Mouse (Mus musculus): Measurements from ENCODE around the gene Bbs5. TPM values are rescaled to one million over a fixed set of nuclear protein-coding genes. Genes with fewer than 3 reads are reported as not detected.
"Not testable (repeated sequence)": the region's sequence is repeated elsewhere in the genome, so short reads cannot be mapped to it uniquely, and the experiment has no call there.

The Bbs5 gene
- polyA plus RNA-seq, 1 experiment from 2014 or later = 20.8 TPM

DNA sequence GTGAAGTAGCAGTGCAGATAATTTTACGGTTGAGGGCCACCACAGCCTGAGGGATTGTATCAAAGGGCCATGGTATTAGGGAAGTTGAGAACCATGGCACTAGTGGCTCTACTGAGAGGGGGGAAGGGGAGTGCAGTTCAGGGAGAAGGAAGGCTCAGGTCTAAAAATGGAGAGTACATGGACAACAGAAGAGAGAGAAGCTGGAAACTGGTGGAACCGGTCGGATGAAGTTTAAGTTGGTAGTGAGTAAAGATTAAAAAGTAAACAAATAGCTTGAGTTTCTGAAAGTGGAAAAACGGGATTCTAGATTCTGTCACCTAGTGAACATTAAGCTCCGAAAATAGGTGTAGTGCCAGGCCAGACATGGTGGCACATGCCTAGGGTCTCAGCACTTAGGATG is 16.2 kb upstream of the Bbs5 start:
- ATAC-seq = no peak
- TF ChIP-seq CTCF (IDR thresholded peaks at IDR 0.05) = no peak
- ChIA-PET POLR2A (interaction anchor here (1.7 kb wide), 1 partner anchor 29 kb away, joined by 3 read pairs; no protein-coding TSS in a partner anchor), CTCF (interaction anchor here (0.9 to 1.6 kb wide), 3 partner anchors 40 to 73 kb away, joined by 3 to 4 read pairs (median 3); no protein-coding TSS in a partner anchor)
- in situ Hi-C loops (cut with MboI; ENCODE audit: low pct_unique_long_range_greater_than_20kb) = no loop called here
- no peaks in the 10 kb centered on the region for H3K27me3 ChIP-seq
- no peak for DNase-seq (ENCODE audit: low read depth, low spot score)

DNA sequence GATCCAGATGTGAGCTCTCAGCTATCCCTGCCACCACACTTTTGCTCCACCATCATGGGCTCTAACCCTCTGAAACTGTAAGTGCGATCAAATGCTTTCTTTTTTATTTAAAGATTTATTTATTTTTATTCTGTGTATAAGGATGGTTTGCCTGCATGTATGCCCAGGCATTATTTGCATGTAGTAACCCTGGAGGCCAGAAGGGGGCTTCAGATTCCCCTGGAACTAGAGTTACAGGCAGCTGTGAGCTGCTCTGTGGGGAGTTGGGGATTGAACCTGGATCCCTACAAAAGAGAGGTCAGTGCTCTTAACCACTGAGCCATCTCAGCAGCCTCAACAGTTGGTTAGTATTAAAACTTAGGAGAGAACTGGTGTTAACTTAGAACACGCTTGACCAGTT is 15.5 kb upstream of the Bbs5 start:
- TF ChIP-seq CTCF (IDR thresholded peaks at IDR 0.05) = peak; percentile 54
- in situ Hi-C loops (cut with MboI; ENCODE audit: low pct_unique_long_range_greater_than_20kb) = no loop called here

GRCm38 (mm10) chr2:69635064-69635701 is 11.8 kb upstream of the Bbs5 start:
- ATAC-seq (no peak), DNase-seq (ENCODE audit: low read depth, low spot score) (no peak)
- POLR2A ChIA-PET = interaction anchor here (0.5 kb wide), 2 partner anchors 65 to 77 kb away, joined by 3 to 4 read pairs; no protein-coding TSS in a partner anchor
- peak; percentile 65 for TF ChIP-seq CTCF (IDR thresholded peaks at IDR 0.05)
- CTCF ChIA-PET = interaction anchor here (1.0 to 1.5 kb wide), 2 partner anchors 29 to 45 kb away, joined by 3 to 5 read pairs; no protein-coding TSS in a partner anchor
- in situ Hi-C loops (cut with MboI; ENCODE audit: low pct_unique_long_range_greater_than_20kb) = loop anchor here (5.0 kb wide), 3 partner anchors 42 to 322 kb away; no protein-coding TSS in a partner anchor
- no peaks in the 10 kb centered on the region for H3K27me3 ChIP-seq

More for the DNA sequence above, 15.5 kb upstream of the Bbs5 start:
- ChIA-PET CTCF (interaction anchor here (0.9 kb wide), 1 partner anchor 72 kb away, joined by 3 read pairs; no protein-coding TSS in a partner anchor), POLR2A (no interaction called here)
- H3K27me3 ChIP-seq = no peaks in the 10 kb centered on the region
- ATAC-seq (no peak), DNase-seq (ENCODE audit: low read depth, low spot score) (no peak)

- CTCF ChIA-PET = interaction anchor here (1.0 to 1.6 kb wide), 3 partner anchors 11 to 44 kb away, joined by 3 to 5 read pairs (median 4); partner anchors contain the start of gene Bbs5
- in situ Hi-C loops (cut with MboI; ENCODE audit: low pct_unique_long_range_greater_than_20kb) = loop anchor here (5.0 kb wide), 3 partner anchors 41 to 321 kb away; no protein-coding TSS in a partner anchor
Measured at GRCm38 (mm10) chr2:69635807-69636206, 11.2 kb upstream of the Bbs5 start.

DNA sequence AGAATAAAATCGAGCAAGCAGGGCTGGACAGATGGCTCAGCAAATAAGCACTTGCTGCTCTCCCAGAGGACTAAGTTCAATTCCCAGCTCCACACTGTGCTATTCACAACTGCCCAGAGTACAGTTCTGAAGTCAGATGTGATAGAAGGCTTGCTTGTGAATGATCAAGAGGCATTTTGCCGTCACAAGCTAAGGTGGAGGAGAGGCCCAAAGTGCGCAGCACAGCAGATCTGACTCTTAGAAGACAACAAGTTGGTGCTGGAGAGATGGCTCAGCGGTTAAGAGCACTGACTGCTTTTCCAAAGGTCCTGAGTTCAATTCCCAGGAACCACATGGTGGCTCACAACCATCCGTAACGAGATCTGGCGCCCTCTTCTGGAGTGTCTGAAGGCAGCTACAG is 9.0 kb upstream of the Bbs5 start:
- H3K27me3 ChIP-seq; POLR2A ChIA-PET; ATAC-seq; DNase-seq (ENCODE audit: low read depth, low spot score): not testable (repeated sequence)
- in situ Hi-C loops (cut with MboI; ENCODE audit: low pct_unique_long_range_greater_than_20kb) = loop anchor here (5.0 kb wide), 3 partner anchors 39 to 319 kb away; no protein-coding TSS in a partner anchor
- CTCF ChIA-PET = interaction anchor here (1.0 kb wide), 1 partner anchor 153 kb away, joined by 3 read pairs; no protein-coding TSS in a partner anchor

More at GRCm38 (mm10) chr2:69635807-69636206, 11.2 kb upstream of the Bbs5 start:
- TF ChIP-seq CTCF (IDR thresholded peaks at IDR 0.05) = peak; percentile 75
- ATAC-seq (no peak), DNase-seq (ENCODE audit: low read depth, low spot score) (no peak)
- no peaks in the 10 kb centered on the region for H3K27me3 ChIP-seq
- POLR2A ChIA-PET = no interaction called here

DNA sequence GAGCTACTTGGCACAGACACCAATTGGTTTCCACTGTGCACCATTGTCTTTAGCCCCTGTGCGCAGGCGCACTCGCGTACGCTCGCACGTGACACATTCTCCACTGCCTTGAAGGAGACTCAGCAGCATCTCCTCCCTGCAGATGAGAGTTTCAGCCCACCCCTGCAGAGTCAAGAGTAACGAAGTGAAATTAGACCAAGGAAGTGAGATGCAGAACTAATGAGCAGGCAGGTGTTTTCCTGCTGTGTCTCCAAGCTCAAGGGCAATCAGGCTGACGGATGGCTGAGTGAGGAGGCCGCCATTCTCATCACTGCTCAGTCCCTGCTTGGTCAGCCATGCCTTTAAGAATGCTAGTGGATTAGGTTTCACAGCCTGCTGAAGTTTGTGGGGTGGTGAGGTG is 6.9 kb upstream of the Bbs5 start:
- DNase-seq (ENCODE audit: low read depth, low spot score) (no peak), ATAC-seq (no peak)
- TF ChIP-seq CTCF (IDR thresholded peaks at IDR 0.05) = no peak

GRCm38 (mm10) chr2:69644968-69645617 is 1.9 kb upstream of the Bbs5 start:
- CTCF ChIA-PET = interaction anchor here (1.8 kb wide), 1 partner anchor 145 kb away, joined by 3 read pairs; no protein-coding TSS in a partner anchor
- POLR2A ChIA-PET = no interaction called here
- in situ Hi-C loops (cut with MboI; ENCODE audit: low pct_unique_long_range_greater_than_20kb) = no loop called here
- no peak for ATAC-seq
- no peak for DNase-seq (ENCODE audit: low read depth, low spot score)
- TF ChIP-seq CTCF (IDR thresholded peaks at IDR 0.05) = no peak
- H3K27me3 ChIP-seq = no peaks in the 10 kb centered on the region

More for the DNA sequence above, 6.9 kb upstream of the Bbs5 start:
- in situ Hi-C loops (cut with MboI; ENCODE audit: low pct_unique_long_range_greater_than_20kb) = no loop called here
- POLR2A ChIA-PET = no interaction called here
- H3K27me3 ChIP-seq = no peaks in the 10 kb centered on the region
- CTCF ChIA-PET = no interaction called here

- in situ Hi-C loops (cut with MboI; ENCODE audit: low pct_unique_long_range_greater_than_20kb) = no loop called here
- DNase-seq (ENCODE audit: low read depth, low spot score) (no peak), ATAC-seq (no peak)
- H3K27me3 ChIP-seq = no peaks in the 10 kb centered on the region
- ChIA-PET POLR2A (no interaction called here), CTCF (no interaction called here)
- no peak for TF ChIP-seq CTCF (IDR thresholded peaks at IDR 0.05)
Measured at GRCm38 (mm10) chr2:69649716-69650115, 2.7 kb downstream of the Bbs5 start.

- ChIA-PET CTCF (no interaction called here), POLR2A (no interaction called here)
- no peaks in the 10 kb centered on the region for H3K27me3 ChIP-seq
- TF ChIP-seq CTCF (IDR thresholded peaks at IDR 0.05) = no peak
- in situ Hi-C loops (cut with MboI; ENCODE audit: low pct_unique_long_range_greater_than_20kb) = no loop called here
- DNase-seq (ENCODE audit: low read depth, low spot score) (no peak), ATAC-seq (no peak)
Measured at GRCm38 (mm10) chr2:69659326-69659725, 12.4 kb downstream of the Bbs5 start.

DNA sequence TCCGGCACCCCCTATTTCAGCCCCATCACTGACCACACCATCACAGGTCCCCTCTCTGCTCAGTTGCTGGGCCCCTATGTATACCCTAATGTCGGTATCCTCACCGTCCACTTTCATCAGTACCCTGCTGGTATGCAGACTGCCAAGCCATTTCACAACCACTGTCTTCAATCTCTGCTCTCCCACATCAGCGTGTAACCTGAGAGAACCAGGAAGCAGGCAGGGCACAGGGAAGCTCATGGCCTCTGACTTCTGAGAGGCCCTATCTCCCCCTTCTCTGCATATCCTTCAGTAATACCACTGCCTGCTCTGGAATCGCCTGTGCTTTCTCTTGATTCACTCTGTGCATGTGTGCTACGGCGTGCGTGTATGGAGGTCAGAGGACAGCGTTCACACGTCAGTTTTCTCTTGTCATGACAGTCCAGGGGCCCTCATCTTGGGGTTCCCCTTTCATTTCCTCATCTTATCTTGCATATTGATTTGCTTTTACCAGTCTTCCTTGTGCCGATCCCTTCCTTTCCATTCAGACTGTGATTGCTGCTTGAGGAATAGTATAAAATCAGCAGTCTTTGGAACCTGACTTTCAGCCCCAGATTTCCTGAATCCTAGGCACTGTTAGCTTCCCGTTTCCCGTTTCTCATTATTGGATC is 17.0 kb downstream of the Bbs5 start:
- TF ChIP-seq CTCF (IDR thresholded peaks at IDR 0.05) = no peak
- DNase-seq (ENCODE audit: low read depth, low spot score) = no peak

More for the DNA sequence above, 17.0 kb downstream of the Bbs5 start:
- ATAC-seq = no peak
- POLR2A ChIA-PET = no interaction called here
- in situ Hi-C loops (cut with MboI; ENCODE audit: low pct_unique_long_range_greater_than_20kb) = no loop called here
- CTCF ChIA-PET = interaction anchor here (1.4 to 1.6 kb wide), 3 partner anchors 9 to 29 kb away, joined by 3 to 5 read pairs (median 3); no protein-coding TSS in a partner anchor
- H3K27me3 ChIP-seq = no peaks in the 10 kb centered on the region

All from Patski (cell line).